Mouse (Mus musculus) splenic B cell, adult 2 months (primary cell): ENCODE data around the gene Cdc42.

Experiments used
- DNase-seq: peaks from one replicate; pipeline ENCODE4 v3.0.0-alpha.2; 2011; ENCODE audit warnings: low read depth, low spot score
- H3K27me3 ChIP-seq: 2 replicates; pipeline ENCODE4 v1.6.1; 2012; ENCODE audit warnings: mild to moderate bottlenecking, low read length, moderate library complexity, mixed read lengths; ENCODE audit not compliant: control insufficient read depth, poor library complexity, insufficient read depth, severe bottlenecking
- H3K36me3 ChIP-seq: 2 replicates; pipeline ENCODE4 v1.6.1; 2012; ENCODE audit warnings: mild to moderate bottlenecking, low read length, moderate library complexity, mixed read lengths; ENCODE audit not compliant: control insufficient read depth, poor library complexity, insufficient read depth, severe bottlenecking

The Cdc42 gene

GRCm38 (mm10) chr4:137357517-137358254, at the start of gene Cdc42:
Gene Cdc42 (minus strand): TSS chr4:137357720.
- Histone ChIP-seq H3K27me3 (no peaks in the 10 kb centered on the region), H3K36me3 (no peaks in the 10 kb centered on the region)
- DNase-seq: peak; percentile 98

- no peaks in the 10 kb centered on the region for H3K27me3 ChIP-seq
- no peak for DNase-seq
- H3K36me3 ChIP-seq: no peaks in the 10 kb centered on the region
Observed at GRCm38 (mm10) chr4:137405571-137405970, 48.1 kb upstream of the Cdc42 start.

DNA sequence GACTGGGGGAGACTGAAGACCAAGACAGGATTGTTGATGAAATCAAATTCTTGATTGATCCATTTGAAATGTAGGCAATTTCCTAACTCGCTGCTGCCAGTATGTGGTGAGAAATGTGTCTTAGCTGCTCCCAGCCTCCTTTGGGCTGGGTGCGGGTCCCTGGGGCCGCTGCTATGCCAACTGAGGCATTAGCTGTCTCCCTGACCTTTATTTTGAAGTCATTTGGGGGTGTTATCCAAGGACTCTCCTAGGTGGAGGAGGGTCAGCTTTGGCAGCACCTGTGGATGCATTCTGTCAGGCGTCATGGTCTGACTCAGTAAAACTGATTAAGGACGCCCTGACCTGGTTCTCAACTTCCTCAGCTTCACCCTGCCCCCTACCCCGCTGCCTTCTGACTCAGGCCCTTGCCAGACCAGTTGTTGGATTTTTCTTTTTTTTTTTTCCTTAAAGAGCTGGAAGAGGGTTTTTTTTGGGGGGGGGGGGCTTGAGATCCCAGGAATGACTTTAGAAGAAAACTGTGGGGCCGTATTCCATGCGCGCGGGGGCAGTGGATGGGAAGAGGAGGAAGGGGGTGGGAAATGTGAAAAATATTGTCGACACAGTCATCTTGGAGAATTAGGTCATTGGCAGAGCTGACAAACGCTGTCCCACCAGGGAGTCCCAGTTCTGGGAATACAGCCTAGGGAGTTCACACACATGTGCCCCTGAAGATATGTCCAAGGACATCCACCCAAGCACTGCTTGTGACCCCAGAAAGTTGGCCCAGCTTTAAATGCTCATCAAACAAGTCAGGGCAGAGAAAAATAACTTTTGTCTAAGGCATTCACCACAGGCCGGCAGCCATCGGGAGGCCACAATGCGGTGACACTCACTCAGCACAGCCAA, 39.4 kb upstream of the Cdc42 start:
- H3K36me3 ChIP-seq: no peaks in the 10 kb centered on the region
- DNase-seq: no peak
- no peaks in the 10 kb centered on the region for H3K27me3 ChIP-seq

DNA sequence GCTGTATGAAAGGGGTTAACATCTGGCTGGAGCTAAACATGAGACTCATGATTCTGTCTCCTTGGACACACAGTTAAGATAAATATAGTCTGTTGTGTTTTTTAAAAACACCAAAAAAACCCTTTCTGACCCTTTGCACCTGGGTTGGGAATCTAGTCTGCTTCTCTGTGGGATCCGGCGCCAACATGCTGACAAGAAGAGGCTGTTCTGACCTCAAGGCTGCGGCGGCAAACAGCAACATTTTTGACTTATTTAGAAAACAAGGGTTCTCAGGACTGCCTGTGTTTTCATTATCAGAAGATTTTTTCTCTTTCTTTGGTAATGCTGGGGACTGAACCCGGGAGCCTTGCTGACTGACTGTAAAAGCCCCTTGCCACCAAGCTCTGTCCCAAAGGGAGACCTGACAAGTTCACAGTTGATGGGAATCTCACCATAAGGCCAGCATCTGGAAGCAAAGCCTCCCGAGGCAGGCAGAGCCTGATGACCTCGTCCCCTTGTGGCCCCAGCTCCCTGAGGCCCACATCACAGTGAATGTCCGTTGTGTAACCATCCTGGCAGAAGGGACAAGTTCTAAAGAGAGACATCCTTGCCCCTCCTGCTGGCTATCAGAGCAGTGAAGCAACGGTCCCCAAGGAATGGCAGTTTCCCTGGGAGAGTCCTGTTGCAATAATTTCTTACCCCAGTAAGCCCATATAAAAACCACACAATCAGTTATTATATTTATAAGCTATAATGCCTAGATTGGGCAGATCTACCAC, 36.0 kb upstream of the Cdc42 start:
- Histone ChIP-seq H3K36me3 (no peaks in the 10 kb centered on the region), H3K27me3 (no peaks in the 10 kb centered on the region)
- no peak for DNase-seq

DNA sequence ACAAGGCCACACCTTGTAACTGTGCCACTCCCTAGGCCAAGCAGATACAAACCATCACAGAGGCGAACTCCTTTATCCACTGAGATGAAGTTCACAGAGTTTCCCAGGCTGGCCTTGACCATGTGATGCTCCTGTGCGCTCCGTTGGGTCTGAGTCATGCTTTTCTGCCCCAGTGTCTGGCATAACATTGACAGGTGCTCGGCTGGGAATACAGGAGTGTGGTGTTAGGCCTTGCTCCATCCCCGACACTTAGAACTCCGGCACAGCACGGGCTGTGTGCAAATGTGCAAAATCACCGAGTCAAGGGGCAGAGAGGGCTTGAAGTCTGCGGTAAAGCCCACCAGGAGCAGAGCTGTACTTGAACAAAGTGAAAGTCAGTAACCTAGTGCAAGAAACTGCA, 35.4 kb upstream of the Cdc42 start:
- Histone ChIP-seq H3K27me3 (no peaks in the 10 kb centered on the region), H3K36me3 (no peaks in the 10 kb centered on the region)
- DNase-seq: no peak

DNA sequence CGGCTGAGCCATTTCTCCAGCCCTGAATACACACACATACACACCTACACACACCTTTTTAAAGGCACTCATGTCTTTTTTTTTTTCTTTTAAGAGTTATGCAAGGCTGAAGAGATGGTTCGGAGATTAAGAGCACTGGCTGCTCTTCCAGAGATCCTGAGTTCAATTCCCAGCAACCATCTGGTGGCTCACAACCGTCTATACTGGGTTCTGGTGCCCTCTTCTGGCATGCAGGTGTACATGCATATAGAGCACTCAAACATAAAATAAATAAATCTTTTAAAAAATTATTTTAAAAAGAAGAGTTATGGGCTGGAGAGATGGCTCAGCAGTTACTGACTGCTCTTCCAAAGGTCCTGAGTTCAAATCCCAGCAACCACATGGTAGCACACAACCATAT, 33.8 kb upstream of the Cdc42 start:
- Histone ChIP-seq H3K27me3 (no peaks in the 10 kb centered on the region), H3K36me3 (no peaks in the 10 kb centered on the region)
- peak; percentile 57 for DNase-seq

DNA sequence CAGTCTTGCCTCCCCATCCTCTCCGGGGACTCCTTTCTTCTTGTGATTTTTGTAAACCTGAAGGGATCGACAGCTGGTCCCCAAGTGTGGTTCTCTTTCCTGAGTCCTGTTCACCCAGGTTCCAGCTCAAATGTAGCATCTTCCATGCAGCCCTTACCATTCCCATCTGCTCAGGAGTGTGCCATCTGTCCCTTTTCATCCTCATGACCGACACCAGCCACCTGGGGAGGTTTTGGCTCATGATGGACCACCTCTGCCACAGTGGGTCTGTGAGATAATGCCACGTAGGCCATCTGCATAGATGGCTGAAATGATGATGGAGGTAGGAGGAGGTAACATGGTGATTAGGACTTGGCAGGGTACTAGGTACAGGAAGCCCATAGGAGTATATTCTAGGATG, 32.7 kb upstream of the Cdc42 start:
- no peak for DNase-seq
- Histone ChIP-seq H3K36me3 (no peaks in the 10 kb centered on the region), H3K27me3 (no peaks in the 10 kb centered on the region)

GRCm38 (mm10) chr4:137388983-137389382, 31.5 kb upstream of the Cdc42 start:
- DNase-seq: peak; percentile 13
- Histone ChIP-seq H3K36me3 (no peaks in the 10 kb centered on the region), H3K27me3 (no peaks in the 10 kb centered on the region)

DNA sequence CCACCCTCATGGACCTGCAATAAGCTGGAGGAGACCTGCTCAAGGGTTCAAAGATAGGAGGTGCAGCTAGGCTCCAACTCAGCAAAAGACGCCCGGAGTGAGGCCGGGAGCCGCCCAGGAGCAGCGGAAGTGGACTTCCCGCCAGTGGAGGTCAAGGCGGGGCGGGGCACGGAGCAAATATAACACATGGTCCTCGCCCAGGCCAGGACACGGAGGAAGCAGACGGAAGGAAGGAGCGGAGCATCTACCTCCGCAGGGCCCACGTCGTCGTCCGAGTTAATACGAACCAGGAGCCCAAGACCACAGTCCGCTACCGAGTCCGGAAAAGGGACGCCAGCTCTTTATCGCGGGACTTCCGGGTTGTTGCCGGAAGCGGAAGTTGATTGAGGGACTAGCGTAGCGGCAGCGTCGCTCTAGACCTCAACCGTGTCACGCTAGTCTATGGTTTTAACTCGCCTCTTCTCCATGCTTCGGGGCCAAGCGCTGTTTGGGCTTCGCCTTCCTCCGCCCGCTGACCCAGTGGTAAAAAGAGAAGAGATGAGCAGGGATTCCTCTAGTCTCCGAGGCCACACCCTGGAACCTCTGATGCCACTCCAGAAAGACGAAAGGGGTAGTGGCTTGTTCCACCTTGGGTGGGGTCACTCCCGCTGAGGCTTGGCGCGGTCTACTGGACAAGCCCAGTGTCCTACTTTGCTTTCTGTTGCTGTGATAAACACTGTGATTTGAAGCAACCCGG, 30.7 kb upstream of the Cdc42 start:
- peak; percentile 91 for DNase-seq
- Histone ChIP-seq H3K27me3 (no peaks in the 10 kb centered on the region), H3K36me3 (no peaks in the 10 kb centered on the region)

DNA sequence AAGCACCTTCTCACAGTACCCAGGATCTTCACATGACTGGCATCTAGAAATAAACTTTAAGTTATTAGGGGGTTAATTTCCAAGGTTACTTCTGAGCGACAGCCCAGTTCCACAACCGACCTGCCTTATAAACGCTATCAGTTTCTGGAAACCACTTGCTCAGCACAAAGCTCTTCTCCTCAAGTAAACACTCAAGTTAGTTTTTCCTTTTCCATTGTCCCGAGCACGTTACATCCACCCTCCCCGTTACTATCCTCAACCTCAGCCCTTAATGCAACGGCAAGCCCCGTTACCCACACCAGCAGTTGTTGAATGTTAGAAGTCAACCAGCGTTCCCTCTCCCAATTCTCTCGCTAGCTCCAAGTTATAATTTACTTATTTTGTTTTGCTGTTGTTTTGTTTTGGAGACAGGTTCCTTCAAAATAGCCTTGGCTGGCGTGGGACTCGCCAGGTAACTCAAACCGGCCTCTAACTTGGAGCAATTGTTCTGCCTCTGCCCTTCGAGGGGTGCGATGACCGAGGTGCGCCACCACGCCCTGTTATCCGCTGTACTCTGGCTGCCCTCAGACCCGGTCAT, 30.1 kb upstream of the Cdc42 start:
- H3K36me3 ChIP-seq: no peaks in the 10 kb centered on the region
- H3K27me3 ChIP-seq: no peaks in the 10 kb centered on the region
- DNase-seq: peak; percentile 43

- Histone ChIP-seq H3K36me3 (no peaks in the 10 kb centered on the region), H3K27me3 (no peaks in the 10 kb centered on the region)
- no peak for DNase-seq
Observed at GRCm38 (mm10) chr4:137380702-137381605, 23.4 kb upstream of the Cdc42 start.

- no peak for DNase-seq
- H3K27me3 ChIP-seq: no peaks in the 10 kb centered on the region
Observed at GRCm38 (mm10) chr4:137379713-137380255, 22.3 kb upstream of the Cdc42 start.

GRCm38 (mm10) chr4:137379085-137379484, 21.6 kb upstream of the Cdc42 start:
- Histone ChIP-seq H3K36me3 (no peaks in the 10 kb centered on the region), H3K27me3 (no peaks in the 10 kb centered on the region)
- DNase-seq: no peak

More at GRCm38 (mm10) chr4:137379713-137380255, 22.3 kb upstream of the Cdc42 start:
- no peaks in the 10 kb centered on the region for H3K36me3 ChIP-seq
